Mouse (Mus musculus): ENCODE measurements around the gene Entpd1.

- TF ChIP-seq EP300 (IDR thresholded peaks at IDR 0.05; ENCODE audit: low read depth in 1 of 2, low read length in 2 of 2) (no peak), CTCF (IDR thresholded peaks at IDR 0.05 in 2 of 3, conservative IDR thresholded peaks at IDR 0.05 in 1 of 3; ENCODE audit: control insufficient read depth in 1 of 3, insufficient read depth in 1 of 3, low read depth in 2 of 3, low read length in 3 of 3, poor library complexity in 1 of 3, severe bottlenecking in 1 of 3) (no peak), MYC (IDR thresholded peaks at IDR 0.05; ENCODE audit: low read depth, low read length) (no peak), ETS1 (IDR thresholded peaks at IDR 0.05; ENCODE audit: low read depth, low read length) (no peak), ZKSCAN1 (IDR thresholded peaks at IDR 0.05; ENCODE audit: low read depth, low read length) (no peak), MAFK (IDR thresholded peaks at IDR 0.05; ENCODE audit: borderline replicate concordance, low read depth, low read length) (no peak), GATA1 (IDR thresholded peaks at IDR 0.05; ENCODE audit: low read depth, low read length) (no peak), MAZ (IDR thresholded peaks at IDR 0.05; ENCODE audit: low read depth, low read length) (no peak), USF1 (IDR thresholded peaks at IDR 0.05; ENCODE audit: low read depth, low read length) (no peak), NRF1 (IDR thresholded peaks at IDR 0.05; ENCODE audit: insufficient read depth, low read depth, low read length, poor library complexity, severe bottlenecking) (no peak), BHLHE40 (IDR thresholded peaks at IDR 0.05; ENCODE audit: borderline replicate concordance, low read depth, low read length) (no peak)
These were observed 17.9 kb downstream of the Entpd1 start for GRCm38 (mm10) chr19:40630096-40630495.
